Mouse (Mus musculus) right cerebral cortex, postnatal 25 days (tissue): ENCODE measurements around the gene Kif3a.

Experiments
- DNase-seq: peaks from one replicate; pipeline ENCODE4 v3.0.0; 2022

The Kif3a gene

GRCm38 (mm10) chr11:53567224-53568014 is at the start of gene Kif3a:
Kif3a (plus strand) TSS chr11:53567379.
- peak; percentile 94 for DNase-seq

- no peak for DNase-seq
Observed at GRCm38 (mm10) chr11:53518759-53519158, 48.4 kb upstream of the Kif3a start.

- DNase-seq = peak; percentile 81
Observed at GRCm38 (mm10) chr11:53519207-53520121, 47.7 kb upstream of the Kif3a start, which contains the start of gene Sept8. Sept8 (plus strand) TSS chr11:53519257.

GRCm38 (mm10) chr11:53520122-53520978 is 46.8 kb upstream of the Kif3a start:
- peak; percentile 81 for DNase-seq

- DNase-seq = no peak
Observed at GRCm38 (mm10) chr11:53521120-53521820, 45.9 kb upstream of the Kif3a start.

- no peak for DNase-seq
Observed at GRCm38 (mm10) chr11:53521821-53522131, 45.4 kb upstream of the Kif3a start.

GRCm38 (mm10) chr11:53522362-53522761 is 44.8 kb upstream of the Kif3a start:
- DNase-seq = no peak

GRCm38 (mm10) chr11:53522930-53523329 is 44.2 kb upstream of the Kif3a start:
- peak; percentile 75 for DNase-seq

- DNase-seq = no peak
Observed at GRCm38 (mm10) chr11:53523545-53524405, 43.4 kb upstream of the Kif3a start.

- DNase-seq = no peak
Observed at GRCm38 (mm10) chr11:53524905-53525304, 42.3 kb upstream of the Kif3a start.

- no peak for DNase-seq
Observed at GRCm38 (mm10) chr11:53525461-53525860, 41.7 kb upstream of the Kif3a start.

- DNase-seq = no peak
Observed at GRCm38 (mm10) chr11:53528397-53529252, 38.6 kb upstream of the Kif3a start.

- DNase-seq = no peak
Observed at GRCm38 (mm10) chr11:53529253-53529557, 38.0 kb upstream of the Kif3a start.

GRCm38 (mm10) chr11:53530001-53530400 is 37.2 kb upstream of the Kif3a start:
- DNase-seq = no peak

GRCm38 (mm10) chr11:53531578-53532230 is 35.5 kb upstream of the Kif3a start:
- no peak for DNase-seq

GRCm38 (mm10) chr11:53532231-53532620 is 35.0 kb upstream of the Kif3a start:
- no peak for DNase-seq

- no peak for DNase-seq
Observed at GRCm38 (mm10) chr11:53539002-53539491, 28.1 kb upstream of the Kif3a start.

- DNase-seq = no peak
Observed at GRCm38 (mm10) chr11:53540394-53540793, 26.8 kb upstream of the Kif3a start.

GRCm38 (mm10) chr11:53541222-53541621 is 26.0 kb upstream of the Kif3a start:
- no peak for DNase-seq

GRCm38 (mm10) chr11:53543021-53543420 is 24.2 kb upstream of the Kif3a start:
- no peak for DNase-seq
